Mouse (Mus musculus) G1E (cell line): ENCODE results near the gene Pde10a. TPM values are rescaled to one million over a fixed set of nuclear protein-coding genes. Genes with fewer than 3 reads are reported as not detected.

Experiments
- ATAC-seq: 2 replicates; pipeline ENCODE4 v1.8.0; 2016; ENCODE audit warnings: mild to moderate bottlenecking; ENCODE audit not compliant: insufficient number of reproducible peaks, poor library complexity, low FRiP score, severe bottlenecking; ENCODE audit errors: extremely low read depth
- DNase-seq: peaks from one replicate; pipeline ENCODE4 v3.0.0; 2012; ENCODE audit warnings: low spot score
- H3K27me3 ChIP-seq: 2 replicates; pipeline ENCODE4 v1.6.1; 2012; ENCODE audit warnings: mild to moderate bottlenecking, low read length, inconsistent platforms; ENCODE audit not compliant: insufficient read depth
- H3K36me3 ChIP-seq: replicated peaks from 2 replicates; pipeline ENCODE3; 2012; ENCODE audit warnings: mild to moderate bottlenecking, inconsistent platforms
- H3K4me1 ChIP-seq: 2 replicates; pipeline ENCODE4 v1.6.1; 2012; ENCODE audit warnings: low read depth, low read length, inconsistent platforms, mixed read lengths; ENCODE audit not compliant: insufficient read depth
- H3K4me3 ChIP-seq: 2 replicates; pipeline ENCODE4 v1.5.1; 2012; ENCODE audit warnings: low read depth, mild to moderate bottlenecking, inconsistent platforms, low read length, moderate library complexity, mixed read lengths
- H3K9me3 ChIP-seq: replicated peaks from 2 replicates; pipeline ENCODE4 v1.6.1; 2012; ENCODE audit warnings: inconsistent platforms
- CTCF ChIP-seq: IDR thresholded peaks from 2 replicates; pipeline ENCODE4 v1.5.1; 2012; ENCODE audit warnings: low read depth, low read length, inconsistent platforms, mixed read lengths
- GATA1 ChIP-seq: IDR thresholded peaks from 2 replicates; pipeline ENCODE4 v1.6.1; 2012; ENCODE audit warnings: borderline replicate concordance, low read length, inconsistent platforms, mixed read lengths
- GATA2 ChIP-seq: IDR thresholded peaks from 2 replicates; pipeline ENCODE4 v1.6.1; 2012; ENCODE audit warnings: low read depth, low read length, inconsistent platforms, borderline replicate concordance
- POLR2AphosphoS5 ChIP-seq: IDR thresholded peaks from 2 replicates; pipeline ENCODE4 v1.6.1; 2012; ENCODE audit warnings: low read depth, low read length, inconsistent platforms; ENCODE audit not compliant: insufficient replicate concordance
- TAL1 ChIP-seq: conservative IDR thresholded peaks from 2 replicates; pipeline ENCODE4 v1.6.1; 2012; ENCODE audit warnings: low read depth, low read length, inconsistent platforms, mixed read lengths
- polyA plus RNA-seq: library from polyadenylated mRNA; stranded (reverse); fragments of >175 nt; gene quantifications from 2 replicates; pipeline ENCODE4 v1.2.3, GENCODE M21; 2012
- total RNA-seq, 2 experiments: library from RNA; stranded (forward) in 1 of 2; stranded (reverse) in 1 of 2; fragments of 200-1000 nt in 1 of 2; fragments of >200 nt in 1 of 2; fragmentation: Nextera tagmentation in 1 of 2; gene quantifications; 2 replicates each; pipeline ENCODE4 v1.2.3; 2014 to 2017

Gene Pde10a
- total and polyA plus RNA-seq, 3 experiments, result 0.27 to 0.83 TPM; not detected in 1

DNA sequence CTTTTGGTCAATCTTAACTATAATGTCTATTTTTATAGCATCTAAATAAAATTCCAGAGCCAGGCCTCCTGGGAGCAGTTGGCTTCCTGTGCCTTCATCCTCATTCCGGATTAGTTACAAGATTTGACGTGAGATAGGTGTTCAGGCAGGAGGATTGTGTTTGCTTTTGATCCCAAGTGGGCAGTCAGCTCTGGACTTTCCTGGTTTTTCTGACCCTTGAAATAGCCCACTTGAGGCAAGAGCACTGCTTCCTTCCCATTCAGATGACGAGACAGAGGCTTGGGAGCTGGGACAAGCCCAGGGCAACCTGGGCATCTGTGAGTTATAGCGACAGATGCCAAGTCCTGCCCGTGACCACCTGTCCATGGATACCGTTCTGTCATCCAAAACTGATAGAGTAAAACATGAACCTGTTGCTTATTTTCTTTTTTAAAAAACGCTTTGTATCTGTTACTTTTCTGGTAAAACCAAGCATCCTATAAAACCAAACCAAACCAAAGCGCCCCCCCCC lies 199.3 kb downstream of the Pde10a start:
- Histone ChIP-seq H3K27me3 (no peaks in the 10 kb centered on the region), H3K4me3 (no peak overlapping the region), H3K36me3 (no peaks in the 10 kb centered on the region), H3K9me3 (peaks cover 5% of the 10 kb centered on the region), H3K4me1 (no peaks in the 10 kb centered on the region)
- DNase-seq (no peak), ATAC-seq (no peak)
- TF ChIP-seq GATA2 (no peak), GATA1 (no peak), TAL1 (no peak), POLR2AphosphoS5 (no peak), CTCF (no peak)

DNA sequence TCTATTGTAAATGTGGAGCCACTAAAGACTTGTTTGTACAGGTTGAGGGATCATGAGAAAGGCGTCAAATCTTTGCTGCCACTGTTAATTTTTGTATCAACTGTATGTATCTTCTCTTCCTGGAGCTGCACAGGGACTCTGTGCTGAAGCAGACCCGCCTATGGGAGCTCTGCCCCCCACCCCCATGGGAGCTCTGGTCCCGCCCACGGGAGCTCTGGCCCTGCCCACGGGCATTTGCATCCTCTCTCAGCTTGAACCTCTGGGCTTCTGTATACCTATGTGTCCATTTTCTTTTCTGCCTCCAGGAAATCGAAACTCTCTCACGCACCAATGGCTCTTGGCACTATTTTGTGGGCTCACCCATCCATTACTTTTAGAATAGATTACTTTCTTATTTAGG lies 203.5 kb downstream of the Pde10a start:
- ATAC-seq (no peak), DNase-seq (no peak)
- no peak for TF ChIP-seq GATA2
- no peak for TF ChIP-seq POLR2AphosphoS5
- TF ChIP-seq GATA1, result no peak
- no peak for TF ChIP-seq TAL1
- TF ChIP-seq CTCF, result no peak
- H3K4me3 ChIP-seq, result no peak overlapping the region
- 0 out of 2 replicates have a peak, but pooled peaks cover 7% of the 10 kb centered on the region for H3K9me3 ChIP-seq
- no peaks in the 10 kb centered on the region for H3K36me3 ChIP-seq
- no peaks in the 10 kb centered on the region for H3K4me1 ChIP-seq
- no peaks in the 10 kb centered on the region for H3K27me3 ChIP-seq

DNA sequence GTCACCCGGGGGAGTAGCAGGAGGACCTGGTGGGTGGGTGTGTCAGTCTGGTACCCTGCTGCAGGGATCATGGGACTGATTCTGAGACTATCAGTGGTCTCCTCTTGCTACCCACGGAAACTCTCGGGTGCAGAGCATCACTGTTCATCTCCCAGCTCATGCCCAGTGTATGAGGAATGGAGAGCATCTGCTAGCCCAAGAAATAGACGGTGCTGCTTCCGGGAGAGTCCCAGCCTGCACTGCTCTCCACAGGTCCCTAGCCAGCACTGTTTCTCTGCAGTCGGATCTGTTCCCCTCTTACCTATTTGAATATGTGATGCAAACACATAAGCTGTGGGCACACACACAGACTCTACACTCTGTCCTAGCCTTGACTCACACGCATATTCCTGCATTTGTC lies 204.6 kb downstream of the Pde10a start:
- TF ChIP-seq POLR2AphosphoS5 (no peak), CTCF (no peak), GATA1 (no peak), TAL1 (no peak), GATA2 (no peak)
- no peaks in the 10 kb centered on the region for H3K36me3 ChIP-seq
- ATAC-seq (no peak), DNase-seq (no peak)
- no peaks in the 10 kb centered on the region for H3K27me3 ChIP-seq
- no peaks in the 10 kb centered on the region for H3K4me1 ChIP-seq
- no peak overlapping the region for H3K4me3 ChIP-seq
- 0 out of 2 replicates have a peak, but pooled peaks cover 5% of the 10 kb centered on the region for H3K9me3 ChIP-seq

DNA sequence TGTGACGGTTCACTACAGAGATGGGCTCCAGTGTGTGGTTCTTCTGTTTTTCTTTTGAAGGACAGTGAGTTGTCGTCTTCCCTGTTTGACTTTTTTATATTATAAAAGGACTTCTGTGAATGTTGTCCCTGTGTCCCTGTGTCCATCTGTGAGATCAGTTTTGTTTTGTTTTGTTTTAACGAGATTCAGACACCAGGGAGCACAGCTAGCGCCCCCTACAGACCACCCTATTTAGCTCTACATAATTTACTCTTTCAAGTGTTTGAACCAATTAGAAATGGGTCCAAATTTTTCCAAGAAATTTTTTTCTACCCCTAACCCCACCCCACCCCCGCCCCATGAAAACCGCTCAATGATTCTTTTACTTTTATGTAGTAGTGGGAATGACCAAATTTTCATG lies 205.9 kb downstream of the Pde10a start:
- Histone ChIP-seq H3K4me3 (no peak overlapping the region), H3K9me3 (0 out of 2 replicates have a peak, but pooled peaks cover 5% of the 10 kb centered on the region), H3K36me3 (no peaks in the 10 kb centered on the region), H3K27me3 (no peaks in the 10 kb centered on the region), H3K4me1 (no peaks in the 10 kb centered on the region)
- TF ChIP-seq CTCF, result no peak
- no peak for TF ChIP-seq POLR2AphosphoS5
- no peak for TF ChIP-seq TAL1
- no peak for TF ChIP-seq GATA2
- TF ChIP-seq GATA1, result no peak
- ATAC-seq, result no peak
- DNase-seq, result no peak

DNA sequence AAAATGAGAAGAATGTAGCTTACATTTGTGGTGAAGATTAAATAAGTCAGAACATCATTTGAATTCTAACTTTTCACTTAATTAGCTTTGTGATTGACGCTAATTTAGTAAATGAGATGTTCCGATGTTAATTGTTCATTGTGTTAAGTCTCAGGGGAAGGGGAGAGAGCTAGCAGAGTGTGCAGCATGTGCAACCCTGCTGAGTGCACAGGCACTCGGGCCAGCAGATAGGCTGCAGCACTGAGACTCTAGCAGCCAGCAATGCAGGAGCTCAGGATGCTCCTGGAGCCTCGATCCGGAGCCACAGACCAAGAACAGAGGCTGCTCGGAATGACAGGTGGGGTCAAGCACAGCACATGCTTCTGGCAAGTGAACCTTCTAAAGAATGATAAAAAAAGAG lies 211.1 kb downstream of the Pde10a start:
- ATAC-seq (no peak), DNase-seq (no peak)
- H3K9me3 ChIP-seq, result 0 out of 2 replicates have a peak, but pooled peaks cover 2% of the 10 kb centered on the region
- 0 out of 2 replicates have a peak, but pooled peaks cover 2% of the 10 kb centered on the region for H3K27me3 ChIP-seq
- TF ChIP-seq TAL1 (no peak), GATA2 (no peak), POLR2AphosphoS5 (no peak), GATA1 (no peak), CTCF (no peak)
- no peaks in the 10 kb centered on the region for H3K36me3 ChIP-seq
- H3K4me3 ChIP-seq, result no peak overlapping the region
- H3K4me1 ChIP-seq, result no peaks in the 10 kb centered on the region

DNA sequence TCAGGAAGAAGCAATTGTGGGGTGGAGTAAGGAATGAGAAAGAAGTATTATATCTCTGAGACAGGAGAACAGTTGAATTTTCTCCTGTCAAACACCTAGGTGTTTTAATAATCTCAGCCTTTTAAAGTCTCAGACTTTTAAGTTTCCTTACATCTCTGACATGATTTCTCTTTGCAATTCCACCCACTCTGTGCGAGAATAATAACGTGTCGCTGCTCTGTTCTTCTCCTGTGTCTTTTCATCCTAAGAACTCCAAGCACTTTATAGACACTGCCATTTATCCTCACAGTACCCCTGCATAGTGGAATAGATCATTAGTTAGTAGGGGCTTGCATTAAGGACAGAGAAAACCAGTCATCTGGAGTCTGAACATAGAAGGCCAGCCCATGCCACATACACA lies 217.6 kb downstream of the Pde10a start:
- TF ChIP-seq CTCF (no peak), TAL1 (no peak)
- H3K27me3 ChIP-seq, result no peaks in the 10 kb centered on the region
- H3K9me3 ChIP-seq, result peaks cover 10% of the 10 kb centered on the region; the same call in 1 of the 2 replicates
- no peak overlapping the region for H3K4me3 ChIP-seq
- DNase-seq (no peak), ATAC-seq (no peak)
- no peaks in the 10 kb centered on the region for H3K4me1 ChIP-seq
- no peaks in the 10 kb centered on the region for H3K36me3 ChIP-seq
